Mouse (Mus musculus): ENCODE results near the gene Mycbp2. TPM values are rescaled to one million over a fixed set of nuclear protein-coding genes. Genes with fewer than 3 reads are reported as not detected.

The Mycbp2 gene
- polyA plus RNA-seq, 1 experiment from 2014 or later: 29.0 TPM

GRCm38 (mm10) chr14:103075166-103075565 lies 271.4 kb downstream of the Mycbp2 start:
- CTCF ChIA-PET: interaction anchor here (1.4 kb wide), 1 partner anchor 10 kb away, joined by 3 read pairs; no protein-coding TSS in a partner anchor
- DNase-seq (ENCODE audit: low read depth, low spot score) (no peak), ATAC-seq (no peak)
- TF ChIP-seq CTCF (IDR thresholded peaks at IDR 0.05): no peak
- H3K27me3 ChIP-seq: no peaks in the 10 kb centered on the region
- in situ Hi-C loops (cut with MboI; ENCODE audit: low pct_unique_long_range_greater_than_20kb): loop anchor here (25.0 kb wide), 1 partner anchor 437 kb away; the partner anchor contains the start of gene Scel
- POLR2A ChIA-PET: no interaction called here

GRCm38 (mm10) chr14:103073825-103074224 lies 272.8 kb downstream of the Mycbp2 start:
- in situ Hi-C loops (cut with MboI; ENCODE audit: low pct_unique_long_range_greater_than_20kb): no loop called here
- ATAC-seq (no peak), DNase-seq (ENCODE audit: low read depth, low spot score) (no peak)
- ChIA-PET CTCF (no interaction called here), POLR2A (no interaction called here)
- no peaks in the 10 kb centered on the region for H3K27me3 ChIP-seq
- TF ChIP-seq CTCF (IDR thresholded peaks at IDR 0.05): no peak

- no peaks in the 10 kb centered on the region for H3K27me3 ChIP-seq
- ChIA-PET CTCF (no interaction called here), POLR2A (interaction anchor here (2.2 kb wide), 1 partner anchor 9 kb away, joined by 7 read pairs; no protein-coding TSS in a partner anchor)
- DNase-seq (ENCODE audit: low read depth, low spot score) (no peak), ATAC-seq (no peak)
- no peak for TF ChIP-seq CTCF (IDR thresholded peaks at IDR 0.05)
- in situ Hi-C loops (cut with MboI; ENCODE audit: low pct_unique_long_range_greater_than_20kb): no loop called here
Measured at GRCm38 (mm10) chr14:103072731-103073130, 273.9 kb downstream of the Mycbp2 start.

- ChIA-PET POLR2A (interaction anchor here (2.2 kb wide), 1 partner anchor 10 kb away, joined by 7 read pairs; no protein-coding TSS in a partner anchor), CTCF (interaction anchor here (0.9 to 1.3 kb wide), 3 partner anchors 13 to 198 kb away, joined by 3 to 4 read pairs (median 3); no protein-coding TSS in a partner anchor)
- no peaks in the 10 kb centered on the region for H3K27me3 ChIP-seq
- ATAC-seq: no peak
- DNase-seq (ENCODE audit: low read depth, low spot score): no peak
- in situ Hi-C loops (cut with MboI; ENCODE audit: low pct_unique_long_range_greater_than_20kb): no loop called here
- no peak for TF ChIP-seq CTCF (IDR thresholded peaks at IDR 0.05)
Measured at GRCm38 (mm10) chr14:103071471-103071870, 275.1 kb downstream of the Mycbp2 start.

- DNase-seq (ENCODE audit: low read depth, low spot score): no peak
- CTCF ChIA-PET: interaction anchor here (0.9 to 2.1 kb wide), 3 partner anchors 23 to 199 kb away, joined by 3 to 5 read pairs (median 3); no protein-coding TSS in a partner anchor
Measured at GRCm38 (mm10) chr14:103070790-103071189, 275.8 kb downstream of the Mycbp2 start.

GRCm38 (mm10) chr14:103069864-103070611 lies 276.6 kb downstream of the Mycbp2 start, which contains the start of gene Cln5:
Gene Cln5 (plus strand): TSS chr14:103070216.
- POLR2A ChIA-PET: interaction anchor here (0.6 to 0.7 kb wide), 3 partner anchors 14 to 911 kb away, joined by 3 to 9 read pairs (median 4); no protein-coding TSS in a partner anchor
- ATAC-seq (peak; percentile 95), DNase-seq (ENCODE audit: low read depth, low spot score) (peak; percentile 60)
- TF ChIP-seq CTCF (IDR thresholded peaks at IDR 0.05): peak; percentile 68
- CTCF ChIA-PET: interaction anchor here (1.0 to 2.1 kb wide), 4 partner anchors 9 to 28 kb away, joined by 3 to 5 read pairs (median 4); no protein-coding TSS in a partner anchor
- H3K27me3 ChIP-seq: no peaks in the 10 kb centered on the region
- in situ Hi-C loops (cut with MboI; ENCODE audit: low pct_unique_long_range_greater_than_20kb): loop anchor here (5.0 kb wide), 1 partner anchor 32 kb away; no protein-coding TSS in a partner anchor

More at GRCm38 (mm10) chr14:103070790-103071189, 275.8 kb downstream of the Mycbp2 start:
- H3K27me3 ChIP-seq: no peaks in the 10 kb centered on the region
- POLR2A ChIA-PET: interaction anchor here (0.6 kb wide), 1 partner anchor 911 kb away, joined by 4 read pairs; no protein-coding TSS in a partner anchor
- ATAC-seq: peak; percentile 3
- TF ChIP-seq CTCF (IDR thresholded peaks at IDR 0.05): no peak
- in situ Hi-C loops (cut with MboI; ENCODE audit: low pct_unique_long_range_greater_than_20kb): no loop called here

- CTCF ChIA-PET: interaction anchor here (0.7 to 2.1 kb wide), 6 partner anchors 10 to 57 kb away, joined by 3 to 5 read pairs (median 4); no protein-coding TSS in a partner anchor
- ATAC-seq: no peak
- TF ChIP-seq CTCF (IDR thresholded peaks at IDR 0.05): no peak
- in situ Hi-C loops (cut with MboI; ENCODE audit: low pct_unique_long_range_greater_than_20kb): loop anchor here (5.0 kb wide), 1 partner anchor 33 kb away; no protein-coding TSS in a partner anchor
- DNase-seq (ENCODE audit: low read depth, low spot score): no peak
- POLR2A ChIA-PET: interaction anchor here (0.6 to 0.7 kb wide), 2 partner anchors 13 to 20 kb away, joined by 3 to 9 read pairs; no protein-coding TSS in a partner anchor
- H3K27me3 ChIP-seq: no peaks in the 10 kb centered on the region
Measured at GRCm38 (mm10) chr14:103069465-103069863, 277.1 kb downstream of the Mycbp2 start.

- ChIA-PET CTCF (interaction anchor here (0.8 to 1.8 kb wide), 7 partner anchors 9 to 57 kb away, joined by 3 to 5 read pairs (median 3); no protein-coding TSS in a partner anchor), POLR2A (no interaction called here)
- in situ Hi-C loops (cut with MboI; ENCODE audit: low pct_unique_long_range_greater_than_20kb): loop anchor here (5.0 kb wide), 1 partner anchor 37 kb away; no protein-coding TSS in a partner anchor
- peak; percentile 73 for TF ChIP-seq CTCF (IDR thresholded peaks at IDR 0.05)
- H3K27me3 ChIP-seq: no peaks in the 10 kb centered on the region
- DNase-seq (ENCODE audit: low read depth, low spot score): no peak
- ATAC-seq: no peak
Measured at GRCm38 (mm10) chr14:103065294-103066167, 281.1 kb downstream of the Mycbp2 start.

Other genes with a start within 250 kb of the Mycbp2 start
- 59.6 TPM for gene Fbxl3, start 247.2 kb downstream of the Mycbp2 start, polyA plus RNA-seq (2021)
- gene Scel, start 166.5 kb upstream of the Mycbp2 start, polyA plus RNA-seq (2021): 66.6 TPM

Measured in Patski (cell line).